Mouse (Mus musculus) CD4-positive, CD25-positive, alpha-beta regulatory T cell, adult 4 months (primary cell): ENCODE results near the gene Thegl. TPM values are rescaled to one million over a fixed set of nuclear protein-coding genes. Genes with fewer than 3 reads are reported as not detected.
"Not testable (repeated sequence)": the region's sequence is repeated elsewhere in the genome, so short reads cannot be mapped to it uniquely, and the experiment has no call there.

Source experiments
- ATAC-seq: one replicate; pipeline ENCODE4 v1.8.0; 2017
- polyA plus RNA-seq, 2 experiments: library from polyadenylated mRNA; unstranded; fragments of 100-300 nt; shearing (Covaris generic); gene quantifications; one replicate each; pipeline ENCODE4 v1.2.1; 2017

The Thegl gene
- polyA plus RNA-seq, 2 experiments from 2014 or later: not detected

- ATAC-seq: peak; percentile 76
Measured at GRCm38 (mm10) chr5:77094510-77095491, 79.0 kb downstream of the Thegl start.

GRCm38 (mm10) chr5:77096194-77096593, 80.4 kb downstream of the Thegl start:
- not testable (repeated sequence) for ATAC-seq

GRCm38 (mm10) chr5:77097686-77098085, 81.9 kb downstream of the Thegl start:
- no peak for ATAC-seq

- ATAC-seq: no peak
Measured at GRCm38 (mm10) chr5:77098874-77099273, 83.1 kb downstream of the Thegl start.

GRCm38 (mm10) chr5:77099317-77099996, 83.6 kb downstream of the Thegl start:
- ATAC-seq: no peak

- no peak for ATAC-seq
Measured at GRCm38 (mm10) chr5:77099997-77100380, 84.2 kb downstream of the Thegl start.

- ATAC-seq: no peak
Measured at GRCm38 (mm10) chr5:77100691-77101090, 84.9 kb downstream of the Thegl start.

- ATAC-seq: no peak
Measured at GRCm38 (mm10) chr5:77102522-77103365, 86.9 kb downstream of the Thegl start.

- no peak for ATAC-seq
Measured at GRCm38 (mm10) chr5:77107146-77107822, 91.5 kb downstream of the Thegl start.

- no peak for ATAC-seq
Measured at GRCm38 (mm10) chr5:77108806-77109205, 93.0 kb downstream of the Thegl start.

GRCm38 (mm10) chr5:77109814-77110213, 94.0 kb downstream of the Thegl start:
- no peak for ATAC-seq

Other genes starting within 250 kb of the Thegl start
- 10 to 100 TPM; 17.2 to 24.9 TPM for gene Aasdh, start 110.5 kb upstream of the Thegl start, polyA plus RNA-seq
- gene Paics, start 64.7 kb upstream of the Thegl start, polyA plus RNA-seq: 100 to 1,000 TPM; 181 to 184 TPM
- gene Ppat, start 64.4 kb upstream of the Thegl start, polyA plus RNA-seq: 10 to 100 TPM; 30.8 to 35.9 TPM
- 100 to 1,000 TPM; 134 to 144 TPM for gene Srp72, start 41.3 kb upstream of the Thegl start, polyA plus RNA-seq
- not detected for gene Arl9, start 12.0 kb upstream of the Thegl start, polyA plus RNA-seq
- gene Hopx, start 99.1 kb downstream of the Thegl start, polyA plus RNA-seq: 10 to 100 TPM; 16.4 to 20.4 TPM
- not detected for gene Spink2, start 195.4 kb downstream of the Thegl start, polyA plus RNA-seq
- 10 to 100 TPM; 12.7 to 16.2 TPM for gene Rest, start 249.5 kb downstream of the Thegl start, polyA plus RNA-seq